Mouse (Mus musculus) spleen, adult 12 weeks (tissue): Measurements from ENCODE around the gene Tmem54.

Experiments
- DNase-seq: peaks from one replicate; pipeline ENCODE4 v3.0.0; 2022; ENCODE audit warnings: low spot score

Gene Tmem54

DNA sequence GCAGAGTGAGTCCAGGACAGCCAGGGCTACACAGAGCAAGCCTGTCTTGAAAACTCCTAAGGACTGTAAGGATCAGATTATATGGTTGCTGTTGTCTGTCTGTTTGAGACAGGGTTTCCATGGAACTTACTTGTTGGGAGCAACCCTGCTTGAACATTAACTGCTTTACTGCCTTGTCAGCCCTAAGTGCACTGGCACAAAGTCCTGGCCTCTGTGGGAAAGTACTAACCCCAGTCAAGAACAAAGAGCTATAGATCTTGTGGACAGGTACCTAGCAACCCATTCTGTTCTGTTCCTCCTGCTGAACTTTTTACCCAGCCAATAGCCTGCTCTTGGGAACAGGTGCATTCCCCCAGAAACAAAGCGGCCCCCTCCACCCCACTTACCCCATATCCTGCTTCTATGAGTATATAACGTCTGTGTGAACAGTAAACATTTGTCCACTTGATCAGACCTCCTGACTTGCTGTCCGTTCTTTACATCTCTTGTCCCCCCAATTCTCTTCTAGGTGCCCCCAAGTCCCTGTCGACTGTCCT, 46.0 kb downstream of the Tmem54 start:
- DNase-seq, result no peak

DNA sequence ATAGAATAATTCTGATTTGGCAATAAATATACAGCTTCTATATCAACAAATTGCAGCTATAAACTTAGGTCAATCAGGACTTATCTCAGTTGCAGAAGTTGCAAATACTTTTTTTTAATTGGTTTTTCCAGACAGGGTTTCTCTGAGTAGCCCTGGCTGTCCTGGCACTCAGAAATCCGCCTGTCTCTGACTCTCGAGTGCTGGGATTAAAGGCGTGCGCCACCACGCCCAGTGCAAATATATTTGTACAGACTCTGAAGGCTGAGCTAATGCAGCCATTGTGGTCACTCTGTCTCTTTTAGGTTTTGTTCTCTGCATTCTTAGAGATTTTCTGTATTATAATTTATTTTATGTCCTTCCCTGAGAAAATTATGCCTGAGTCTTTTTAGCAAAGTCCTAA, 52.2 kb downstream of the Tmem54 start:
- no peak for DNase-seq

DNA sequence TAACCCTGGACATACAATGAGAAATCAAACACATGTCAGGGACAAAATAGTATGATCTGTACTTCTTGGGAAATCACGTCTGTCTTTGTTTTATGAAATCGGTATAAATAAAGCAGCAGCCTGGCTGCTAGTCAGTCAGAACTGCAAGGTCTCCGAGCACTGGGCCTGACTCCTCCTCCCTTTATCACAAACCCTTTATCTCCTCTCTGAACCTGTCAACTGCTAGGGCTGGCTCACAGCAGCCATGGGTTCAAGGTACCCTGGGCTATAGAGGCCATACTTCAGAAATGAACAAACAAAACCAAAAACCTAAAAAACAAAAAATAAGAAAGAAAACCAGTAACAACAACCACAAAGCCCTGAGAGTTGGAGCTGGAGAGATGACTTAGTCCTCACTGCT, 53.2 kb downstream of the Tmem54 start:
- no peak for DNase-seq

DNA sequence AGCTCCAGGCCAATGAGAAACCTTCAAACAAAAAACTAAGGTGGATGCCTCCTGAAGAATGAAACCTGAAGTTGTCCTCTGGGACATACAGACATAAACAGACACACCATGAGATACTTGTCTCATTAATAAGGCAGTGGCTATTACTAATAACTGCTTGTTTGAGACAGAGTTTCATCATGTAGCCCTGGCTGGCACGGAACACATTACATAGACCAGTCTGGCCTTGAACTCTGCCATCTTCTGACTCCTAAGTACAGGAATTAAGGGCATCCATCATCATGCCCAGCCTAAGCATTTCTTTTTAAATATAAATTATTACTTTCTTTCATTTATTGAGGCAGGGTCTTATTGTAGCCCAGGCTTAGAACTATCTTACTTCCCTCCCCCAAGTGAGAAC, 55.7 kb downstream of the Tmem54 start:
- DNase-seq, result no peak
